Mouse (Mus musculus): ENCODE data around the gene Ccdc142. TPM values are rescaled to one million over a fixed set of nuclear protein-coding genes. Genes with fewer than 3 reads are reported as not detected.

Ccdc142 gene
- 2.9 TPM for polyA plus RNA-seq (2017; shearing (Covaris generic))

DNA sequence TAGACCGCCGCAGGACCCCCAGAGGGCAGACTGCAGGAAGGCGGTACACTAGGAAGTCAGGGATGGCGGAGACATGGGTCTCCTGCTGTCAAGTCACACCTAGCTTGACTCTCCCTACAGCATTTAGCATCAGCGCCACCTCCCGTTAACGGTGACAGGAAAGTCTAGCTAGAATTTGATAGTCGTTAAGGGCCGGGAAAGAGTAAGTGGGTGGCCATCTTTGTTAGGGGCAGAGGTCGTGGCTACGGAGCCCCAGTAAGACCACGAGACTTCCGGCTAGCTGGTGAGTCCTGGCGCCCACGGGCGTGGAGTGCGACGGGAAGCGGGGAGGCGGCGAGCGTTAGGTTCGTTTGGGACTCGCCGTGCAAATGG is at the start of gene Ccdc142, which contains the start of gene Gm42688:
Gene Ccdc142 (plus strand): TSS at position 286 of the 372 bp plus-strand sequence.
Gene Gm42688 (plus strand): TSS at position 302 of the 372 bp plus-strand sequence.

DNA sequence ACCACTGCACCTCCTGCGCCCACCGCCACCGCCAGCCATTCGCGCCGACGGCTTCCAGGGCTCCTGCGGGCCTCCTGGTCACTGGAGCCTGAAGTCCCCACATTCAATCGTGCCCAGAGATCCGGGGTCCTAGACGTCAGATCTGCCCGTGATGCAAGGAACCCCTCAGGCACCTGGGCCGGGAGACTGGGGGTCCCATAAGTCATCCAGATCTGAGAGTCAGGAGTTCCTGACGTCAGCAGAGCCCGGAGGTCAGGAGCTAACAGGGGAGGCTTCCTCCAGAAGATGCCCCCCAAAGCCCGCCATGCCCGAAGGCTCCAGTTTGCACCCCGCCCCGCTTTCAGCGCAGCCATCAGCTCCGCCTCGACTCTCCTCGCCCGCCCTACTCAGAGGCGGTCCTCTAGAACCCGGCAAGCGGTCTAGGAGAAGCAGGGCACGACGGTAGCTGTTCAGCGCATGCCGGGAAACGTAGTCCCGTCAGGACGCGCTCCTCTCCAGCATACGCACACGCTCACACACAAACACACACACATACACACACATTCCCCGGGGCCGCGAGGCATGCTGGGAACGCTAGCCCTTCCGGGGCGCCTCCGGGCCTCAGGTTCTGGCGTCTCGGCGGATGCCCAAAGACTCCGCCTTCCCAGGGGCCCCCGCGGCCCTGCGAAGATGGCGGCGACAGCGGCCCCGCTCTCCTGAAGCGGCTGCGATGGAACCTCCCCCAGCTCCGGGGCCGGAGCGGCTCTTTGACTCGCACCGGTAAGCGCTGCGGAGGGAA is 47.1 kb upstream of the Ccdc142 start, which contains the start of gene Aup1:
Gene Aup1 (plus strand): TSS at position 448 of the 778 bp plus-strand sequence.

DNA sequence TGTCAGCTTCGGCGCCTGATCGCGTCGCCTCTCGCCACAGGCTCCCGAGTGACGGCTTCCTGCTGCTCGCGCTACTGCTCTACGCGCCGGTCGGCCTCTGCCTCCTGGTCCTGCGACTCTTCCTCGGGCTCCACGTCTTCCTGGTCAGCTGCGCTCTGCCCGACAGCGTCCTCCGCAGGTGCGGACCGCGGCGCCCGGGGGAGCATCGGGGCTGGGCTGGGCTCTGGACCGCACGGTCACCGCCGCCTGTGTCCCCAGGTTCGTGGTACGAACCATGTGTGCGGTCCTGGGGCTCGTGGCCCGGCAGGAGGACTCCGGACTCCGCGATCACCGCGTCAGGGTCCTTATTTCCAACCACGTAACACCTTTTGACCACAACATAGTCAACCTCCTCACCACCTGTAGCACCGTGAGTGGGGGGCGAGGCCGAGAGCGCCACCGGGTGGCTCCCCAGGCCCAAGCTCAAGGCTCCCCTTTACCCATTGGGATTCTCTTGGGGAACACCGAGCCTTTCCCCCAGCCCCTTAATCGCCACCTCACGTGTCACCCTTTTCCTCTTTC is 46.5 kb upstream of the Ccdc142 start, which contains the start of gene Htra2:
Gene Htra2 (minus strand): TSS at position 403 of the 561 bp plus-strand sequence.

DNA sequence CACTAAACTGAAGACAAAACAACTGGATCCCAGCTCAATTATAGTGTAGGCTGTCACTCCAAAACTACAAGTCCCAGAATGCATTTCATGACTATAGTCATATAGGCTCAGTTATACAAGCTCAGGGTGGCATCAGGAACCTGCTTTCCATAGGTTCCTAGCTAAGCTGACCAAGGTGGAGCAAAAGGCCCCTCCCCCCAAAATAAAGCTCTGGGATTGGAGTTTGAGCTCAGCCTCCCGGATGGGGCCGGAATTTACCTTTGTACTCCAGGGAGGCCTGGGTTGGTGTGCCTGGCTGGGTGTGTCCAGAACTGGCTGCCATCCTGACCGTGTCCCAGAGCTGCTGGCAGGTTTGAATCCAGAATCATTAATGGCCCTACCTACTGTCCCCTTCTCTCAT is 43.6 kb upstream of the Ccdc142 start, which contains the start of gene Dqx1:
Gene Dqx1 (plus strand): TSS at position 55 of the 400 bp plus-strand sequence.

DNA sequence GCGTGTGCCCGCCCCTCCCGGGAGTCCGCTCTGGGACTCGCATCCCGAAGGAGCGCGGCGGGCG is 31.3 kb upstream of the Ccdc142 start, which contains the start of gene Tlx2:
Gene Tlx2 (minus strand): TSS at position 47 of the 64 bp plus-strand sequence.

DNA sequence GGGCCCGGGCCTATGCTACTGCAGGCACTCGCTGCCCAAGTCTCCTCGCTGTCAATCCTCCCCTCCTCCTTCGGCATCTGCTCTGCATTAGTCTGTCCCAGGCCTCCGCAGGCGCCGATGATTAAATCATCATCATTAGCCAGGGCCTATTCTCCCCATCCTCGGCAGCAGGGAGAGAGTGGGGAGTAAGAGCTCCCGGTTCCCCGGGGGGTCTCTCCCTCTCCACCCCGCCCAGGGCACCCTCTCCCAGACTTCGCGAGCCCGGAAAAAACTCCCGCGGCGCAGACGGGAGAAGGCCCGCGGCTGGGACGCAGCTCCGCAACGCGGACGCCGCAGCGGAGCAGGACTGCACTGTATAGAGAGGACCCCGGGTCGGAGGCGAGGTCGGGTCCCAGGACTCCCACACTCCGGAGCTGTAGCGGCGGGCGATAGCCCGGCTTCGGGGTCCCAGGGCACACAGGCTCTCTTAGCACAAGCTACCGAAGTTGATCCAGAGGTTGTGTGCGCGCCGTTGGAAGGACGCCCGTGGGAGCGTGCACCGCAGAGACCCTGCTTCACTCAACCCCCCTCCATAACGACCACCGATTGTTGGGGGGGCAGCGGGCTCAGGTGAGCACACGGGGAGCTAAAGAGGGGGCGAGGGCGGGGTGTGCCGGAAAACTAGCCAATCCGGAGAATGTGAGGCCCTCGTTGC is 23.6 kb upstream of the Ccdc142 start, which contains the start of gene Pcgf1:
Gene Pcgf1 (plus strand): TSS at position 240 of the 694 bp plus-strand sequence.

DNA sequence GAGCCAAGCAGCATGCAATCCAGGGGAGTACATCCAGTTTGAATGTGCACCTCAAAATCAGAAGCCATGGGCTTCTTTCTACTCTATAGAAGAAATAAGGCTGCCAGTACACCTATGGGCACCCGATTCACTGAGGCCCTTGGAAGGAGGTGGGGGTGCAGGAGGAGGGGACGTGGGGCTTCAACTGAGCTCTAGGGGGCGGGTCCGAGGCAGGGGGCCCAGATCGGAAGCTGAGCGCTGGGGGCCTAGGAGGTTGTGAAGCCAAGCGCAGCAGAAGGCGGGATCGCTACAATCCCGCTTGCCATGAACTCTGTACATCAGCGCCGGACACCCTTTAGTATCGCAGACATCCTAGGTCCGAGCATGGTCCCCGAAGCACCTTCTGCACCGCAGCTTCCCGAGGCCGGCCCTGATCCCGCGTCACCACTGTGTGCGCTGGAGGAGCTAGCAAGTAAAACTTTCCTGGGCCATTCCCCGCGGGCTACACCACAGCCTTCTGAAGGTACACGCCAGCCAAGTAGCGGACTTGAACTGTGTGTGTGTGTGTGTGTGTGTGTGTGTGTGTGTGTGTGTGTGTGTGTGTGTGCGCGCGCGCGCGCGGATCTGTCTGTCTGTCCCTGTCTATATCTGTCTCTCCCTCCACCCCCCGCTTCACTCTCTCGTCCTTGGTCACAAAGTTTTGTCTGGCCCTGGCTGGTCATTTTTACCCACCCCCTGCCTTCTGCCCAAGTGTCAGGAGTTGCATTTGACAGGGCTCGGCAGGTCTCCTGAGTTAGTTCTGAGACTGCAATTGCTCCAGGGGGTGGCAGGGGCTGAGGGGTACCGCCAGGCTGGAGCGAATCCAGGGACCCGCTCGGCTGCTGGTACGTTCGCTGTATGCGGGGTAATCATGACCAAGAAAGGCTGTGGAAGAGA is 15.0 kb upstream of the Ccdc142 start, which contains the start of gene Lbx2:
Gene Lbx2 (plus strand): TSS at position 247 of the 915 bp plus-strand sequence.

DNA sequence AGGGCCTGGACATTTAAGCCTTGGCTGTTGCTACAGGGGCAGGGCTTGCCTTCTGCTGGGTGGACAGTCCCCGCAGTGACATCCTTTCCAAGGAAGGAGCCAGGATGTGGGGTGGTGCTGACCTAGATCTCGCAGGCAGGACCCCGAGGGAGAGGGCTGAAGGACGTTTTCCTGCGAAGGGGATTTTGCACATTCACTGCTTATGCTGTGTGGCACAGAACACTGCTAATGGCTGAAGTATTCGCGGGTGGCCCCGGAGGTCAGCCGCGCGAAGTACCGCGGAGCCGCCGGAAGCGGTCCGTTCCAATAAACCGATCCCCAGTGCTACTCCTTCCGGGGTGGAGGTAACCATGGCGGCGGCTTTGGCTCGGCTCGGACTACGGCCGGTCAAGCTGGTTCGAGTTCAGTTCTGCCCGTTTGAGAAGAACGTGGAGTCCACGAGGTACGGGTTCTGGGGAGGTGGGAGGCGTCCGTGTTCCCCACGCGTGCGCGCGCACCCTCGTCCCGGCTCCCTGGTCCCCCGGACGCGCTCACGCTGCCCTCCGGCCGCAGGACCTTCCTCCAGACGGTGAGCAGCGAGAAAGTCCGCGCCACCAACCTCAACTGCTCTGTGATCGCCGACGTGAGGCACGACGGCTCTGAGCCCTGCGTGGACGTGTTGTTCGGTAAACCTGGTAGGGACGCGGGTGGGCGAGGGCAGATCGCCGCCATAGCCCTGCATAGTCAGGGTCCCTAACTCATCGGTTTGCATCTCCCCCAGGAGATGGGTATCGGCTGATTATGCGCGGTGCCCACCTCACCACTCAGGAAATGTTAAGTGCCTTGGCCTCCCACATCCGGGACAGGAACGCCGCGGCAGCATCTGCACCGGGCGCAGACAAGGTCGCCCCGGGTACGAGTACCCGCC is 7.6 kb downstream of the Ccdc142 start, which contains the start of gene Mrpl53:
Gene Mrpl53 (plus strand): TSS at position 279 of the 907 bp plus-strand sequence.

DNA sequence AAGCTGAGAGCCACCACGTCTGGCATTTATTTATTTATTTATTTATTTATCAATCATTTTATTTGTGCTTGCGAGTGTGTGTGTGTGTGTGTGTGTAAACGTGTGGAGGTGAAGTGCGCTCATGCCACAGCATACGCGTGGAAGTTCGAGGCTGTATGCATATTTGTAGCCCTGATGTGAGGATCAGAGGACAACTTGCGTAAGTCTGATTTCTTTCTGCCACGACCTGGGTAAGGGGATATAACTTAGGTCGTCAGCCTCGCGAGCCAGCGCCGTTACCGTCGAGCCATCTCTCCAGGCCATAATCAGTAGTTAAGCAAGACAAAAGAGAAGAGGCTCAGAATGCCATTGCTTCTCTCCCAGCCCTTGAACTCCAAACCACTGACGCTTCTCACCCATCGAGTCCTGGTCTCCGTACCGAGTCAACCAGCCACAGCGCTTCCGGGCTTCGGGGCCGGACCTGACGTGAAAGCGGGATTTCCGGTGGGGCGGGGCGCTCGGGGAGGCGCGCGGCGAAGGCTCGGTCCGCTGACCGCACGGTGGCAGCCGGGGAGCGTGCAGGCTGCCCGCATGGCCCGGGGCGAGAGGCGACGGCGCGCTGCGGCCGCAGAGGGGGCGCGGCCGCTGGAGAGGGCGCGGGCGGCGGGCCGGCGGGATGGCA is 13.7 kb downstream of the Ccdc142 start, which contains the start of gene Mogs:
Gene Mogs (plus strand): TSS at position 486 of the 661 bp plus-strand sequence.

DNA sequence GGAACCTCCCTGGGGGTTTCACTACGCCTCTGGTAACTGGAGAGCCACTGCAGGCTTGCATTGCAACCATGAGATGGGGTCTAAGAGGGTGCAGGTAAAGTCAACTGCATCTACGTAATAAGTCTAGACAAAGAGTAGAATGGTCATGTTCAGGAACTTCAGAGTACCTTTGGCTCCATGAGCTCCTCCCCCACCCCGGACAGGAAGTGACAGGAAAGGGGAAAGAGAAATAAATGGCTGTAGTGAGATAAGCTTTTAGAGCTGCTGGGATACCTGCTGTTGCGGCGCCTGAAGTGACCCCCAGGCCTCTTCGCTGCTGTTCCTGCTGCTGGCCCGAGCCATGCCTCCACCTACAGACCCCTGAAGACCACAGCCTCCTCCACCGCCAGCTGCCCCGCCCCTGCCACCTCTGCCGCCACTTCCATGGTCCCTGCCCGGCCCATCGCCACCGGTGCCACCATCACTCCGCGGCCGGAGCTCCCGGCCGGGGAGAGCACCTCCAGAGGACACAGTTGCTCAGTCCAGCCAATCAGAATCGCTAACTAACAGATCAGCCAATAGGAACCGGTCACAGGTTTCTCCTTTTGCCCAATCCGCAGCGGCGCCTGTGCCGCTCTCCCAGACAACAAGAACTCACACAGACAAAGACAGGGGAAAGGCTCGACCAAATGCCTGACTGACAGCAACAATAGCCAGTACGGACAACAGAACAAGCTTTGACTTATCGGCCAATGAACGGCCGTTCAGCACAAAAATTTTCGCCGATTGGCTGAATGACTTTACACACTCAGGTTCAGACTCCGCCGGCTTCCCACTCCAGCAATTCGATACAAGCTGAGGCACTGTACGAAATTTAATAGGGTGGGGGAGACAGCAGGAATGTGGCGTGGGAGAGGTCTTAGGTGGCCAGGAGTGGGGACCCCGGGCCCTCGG is 19.8 kb downstream of the Ccdc142 start, which contains the start of gene Wbp1:
Gene Wbp1 (minus strand): TSS at position 630 of the 933 bp plus-strand sequence.

DNA sequence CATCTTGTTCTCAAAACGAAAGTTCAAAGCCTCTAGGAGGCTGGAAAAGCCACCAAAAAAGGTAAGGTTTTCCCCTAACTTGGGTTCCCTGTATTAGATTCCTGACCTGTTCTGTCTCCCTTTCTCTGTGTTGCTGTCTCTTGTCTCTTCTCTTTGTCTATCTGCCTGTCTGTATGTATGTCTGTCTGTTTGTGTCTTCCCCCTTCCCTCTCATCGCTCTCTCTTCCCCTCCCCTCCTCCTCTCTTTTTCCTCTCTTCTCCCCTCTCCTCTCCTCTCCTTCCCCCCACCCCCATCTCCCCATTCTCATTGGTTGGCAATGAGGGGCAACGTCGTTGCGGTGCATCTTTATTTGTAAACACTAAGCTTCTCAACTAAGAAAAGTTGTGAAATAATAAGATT is 23.9 kb downstream of the Ccdc142 start, which contains the start of gene Ino80b:
Gene Ino80b (minus strand): TSS at position 101 of the 400 bp plus-strand sequence.

DNA sequence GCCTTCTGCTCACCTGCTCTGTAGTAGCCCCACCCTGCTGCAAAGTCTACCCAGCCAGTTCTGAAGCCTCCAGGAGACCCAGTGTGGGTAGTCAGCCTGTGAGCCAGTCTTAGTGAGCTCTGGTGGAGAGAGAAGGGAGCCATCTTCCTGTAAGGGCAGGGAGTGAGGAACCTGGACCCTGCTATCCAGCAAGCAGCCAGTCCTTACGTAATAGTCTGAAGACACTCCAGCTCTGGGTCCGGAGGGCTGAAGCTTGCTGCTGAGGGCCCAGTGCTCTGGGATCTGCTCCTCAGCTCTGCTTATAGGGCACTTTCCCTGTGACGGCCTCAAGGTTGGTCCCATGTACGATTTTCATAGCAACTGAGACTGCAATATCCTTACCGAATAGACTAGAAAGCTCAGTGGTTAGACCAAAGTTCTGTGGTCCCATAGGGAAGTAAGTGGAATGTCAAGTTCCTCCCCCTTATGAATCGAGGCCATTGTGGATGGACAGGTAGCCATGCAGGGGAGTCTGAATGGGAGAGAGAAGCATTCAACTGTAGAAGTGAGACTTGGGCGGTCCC is 33.6 kb downstream of the Ccdc142 start, which contains the start of gene Rtkn:
Gene Rtkn (plus strand): TSS at position 513 of the 563 bp plus-strand sequence.

DNA sequence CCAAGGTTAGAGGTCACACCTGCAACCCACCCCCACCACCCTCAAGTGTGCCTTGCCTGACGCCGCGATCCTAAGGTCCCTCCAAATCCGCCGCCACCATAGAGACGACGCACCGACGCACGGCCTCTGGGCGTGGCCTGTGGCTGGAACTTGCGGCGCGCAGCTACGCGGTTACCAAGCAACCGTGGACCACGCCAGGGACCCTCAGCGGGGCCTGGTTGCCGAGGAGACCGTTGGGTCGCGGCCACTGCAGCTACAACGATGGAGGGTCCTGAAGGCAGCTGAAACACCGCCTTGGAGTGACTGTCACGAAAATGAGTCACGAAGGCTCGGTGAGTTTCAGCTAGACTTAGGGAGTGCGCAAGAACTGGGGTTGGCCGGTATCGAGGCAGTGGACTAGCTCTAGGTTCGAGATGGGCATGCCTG is 54.9 kb downstream of the Ccdc142 start, which contains the start of the genes Wdr54 and 1700003E16Rik:
Gene Wdr54 (minus strand): TSS at position 139 of the 426 bp plus-strand sequence.
Gene 1700003E16Rik (plus strand): TSS at position 146 of the 426 bp plus-strand sequence.

Other genes starting within 250 kb of the Ccdc142 start
- gene Sema4f, start 161.8 kb upstream of the Ccdc142 start, polyA plus RNA-seq (2017; shearing (Covaris generic)): 14.4 TPM
- not detected for gene M1ap, start 154.7 kb upstream of the Ccdc142 start, polyA plus RNA-seq (2017; shearing (Covaris generic))
- 13.9 TPM for gene Dok1, start 68.1 kb upstream of the Ccdc142 start, polyA plus RNA-seq (2017; shearing (Covaris generic))
- gene Loxl3, start 67.4 kb upstream of the Ccdc142 start, polyA plus RNA-seq (2017; shearing (Covaris generic)): not detected
- gene Aup1, start 47.1 kb upstream of the Ccdc142 start, polyA plus RNA-seq (2017; shearing (Covaris generic)): 408 TPM
- 38.1 TPM for gene Htra2, start 46.3 kb upstream of the Ccdc142 start, polyA plus RNA-seq (2017; shearing (Covaris generic))
- 2.7 TPM for gene Dqx1, start 43.8 kb upstream of the Ccdc142 start, polyA plus RNA-seq (2017; shearing (Covaris generic))
- gene Tlx2, start 31.3 kb upstream of the Ccdc142 start, polyA plus RNA-seq (2017; shearing (Covaris generic)): not detected
- gene Pcgf1, start 23.7 kb upstream of the Ccdc142 start, polyA plus RNA-seq (2017; shearing (Covaris generic)): 25.5 TPM
- gene Lbx2, start 15.2 kb upstream of the Ccdc142 start, polyA plus RNA-seq (2017; shearing (Covaris generic)): not detected
- gene Gm42688, start within 50 bp of the Ccdc142 start, polyA plus RNA-seq (2017; shearing (Covaris generic)): 7.2 TPM
- gene Mrpl53, start 7.4 kb downstream of the Ccdc142 start, polyA plus RNA-seq (2017; shearing (Covaris generic)): 29.6 TPM
- 71.4 TPM for gene Mogs, start 13.9 kb downstream of the Ccdc142 start, polyA plus RNA-seq (2017; shearing (Covaris generic))
- 58.8 TPM for gene Wbp1, start 20.0 kb downstream of the Ccdc142 start, polyA plus RNA-seq (2017; shearing (Covaris generic))
- gene Ino80b, start 23.8 kb downstream of the Ccdc142 start, polyA plus RNA-seq (2017; shearing (Covaris generic)): 26.6 TPM
- gene Rtkn, start 33.9 kb downstream of the Ccdc142 start, polyA plus RNA-seq (2017; shearing (Covaris generic)): 0.77 TPM
- 0.62 TPM for gene Wdr54, start 54.8 kb downstream of the Ccdc142 start, polyA plus RNA-seq (2017; shearing (Covaris generic))
- not detected for gene 1700003E16Rik, start 54.8 kb downstream of the Ccdc142 start, polyA plus RNA-seq (2017; shearing (Covaris generic))
- 60.1 TPM for gene Dctn1, start 64.3 kb downstream of the Ccdc142 start, polyA plus RNA-seq (2017; shearing (Covaris generic))
- 0.81 TPM for gene Slc4a5, start 118.2 kb downstream of the Ccdc142 start, polyA plus RNA-seq (2017; shearing (Covaris generic))
- 63.8 TPM for gene Mthfd2, start 224.3 kb downstream of the Ccdc142 start, polyA plus RNA-seq (2017; shearing (Covaris generic))
- 176 TPM for gene Mob1a, start 224.4 kb downstream of the Ccdc142 start, polyA plus RNA-seq (2017; shearing (Covaris generic))
- gene Bola3, start 247.5 kb downstream of the Ccdc142 start, polyA plus RNA-seq (2017; shearing (Covaris generic)): 74.8 TPM